Mouse (Mus musculus) layer of hippocampus, adult 2 months (tissue): Measurements from ENCODE around the gene Mapk13. TPM values are rescaled to one million over a fixed set of nuclear protein-coding genes. Genes with fewer than 3 reads are reported as not detected.

Experiments used
- DNase-seq, 2 experiments: peaks; one replicate each; pipeline ENCODE4 v3.0.0; 2022; ENCODE audit warnings: low spot score in 2 of 2
- H3K27ac ChIP-seq: fragments of 200-600 bp; 2 replicates; pipeline ENCODE4 v1.8.1; 2022
- H3K4me3 ChIP-seq: fragments of 200-600 bp; 2 replicates; pipeline ENCODE4 v1.8.1; 2022; ENCODE audit warnings: mild to moderate bottlenecking
- CTCF ChIP-seq: fragments of 200-600 bp; conservative IDR thresholded peaks from 2 replicates; pipeline ENCODE4 v1.8.1; 2022; ENCODE audit warnings: antibody characterized with exemption, mild to moderate bottlenecking, moderate library complexity
- total RNA-seq, 2 experiments: library from RNA; stranded (reverse); gene quantifications; 2 replicates each; pipeline ENCODE4 v1.2.3; 2021

Mapk13 gene
- total RNA-seq, 2 experiments from 2014 or later: 0.59 to 0.66 TPM

GRCm38 (mm10) chr17:28827665-28828231 is 58.7 kb downstream of the Mapk13 start:
- Histone ChIP-seq H3K4me3 (no peak overlapping the region), H3K27ac (0 out of 2 replicates have a peak overlapping the region, but pooled peaks have one; percentile 14)
- TF ChIP-seq CTCF: no peak; the same call in 1 of the 2 replicates
- DNase-seq: no peak

- DNase-seq: no peak
- Histone ChIP-seq H3K4me3 (no peak overlapping the region), H3K27ac (no peak overlapping the region)
- no peak for TF ChIP-seq CTCF
Observed at GRCm38 (mm10) chr17:28829120-28829519, 60.0 kb downstream of the Mapk13 start.

Other genes with a start within 250 kb of the Mapk13 start
- gene Armc12, start 238.5 kb upstream of the Mapk13 start, total RNA-seq: not detected
- not detected for gene Clpsl2, start 219.9 kb upstream of the Mapk13 start, total RNA-seq
- gene Clps, start 208.5 kb upstream of the Mapk13 start, total RNA-seq: not detected
- gene Lhfpl5, start 193.7 kb upstream of the Mapk13 start, total RNA-seq: 1 to 10 TPM; 3.7 to 5.4 TPM
- gene Srpk1, start 146.6 kb upstream of the Mapk13 start, total RNA-seq: 10 to 100 TPM; 79.5 to 87.7 TPM
- gene Slc26a8, start 79.1 kb upstream of the Mapk13 start, total RNA-seq: 1 to 10 TPM; 6.3 to 6.9 TPM
- 10 to 100 TPM; 70.6 to 82.7 TPM for gene Mapk14, start 78.0 kb upstream of the Mapk13 start, total RNA-seq
- 1 to 10 TPM; 2.7 to 5.5 TPM for gene AC170998.1, start 43.2 kb upstream of the Mapk13 start, total RNA-seq
- 10 to 100 TPM; 43.4 to 44.8 TPM for gene Brpf3, start 31.8 kb downstream of the Mapk13 start, total RNA-seq
- under 1 TPM; 0.49 to 0.56 TPM for gene Pnpla1, start 89.1 kb downstream of the Mapk13 start, total RNA-seq
- gene 4930539E08Rik, start 146.0 kb downstream of the Mapk13 start, total RNA-seq: 1 to 10 TPM; 4.0 to 4.1 TPM
- not detected for gene Pxt1, start 174.5 kb downstream of the Mapk13 start, total RNA-seq
- 10 to 100 TPM; 58.7 to 64.4 TPM for gene Kctd20, start 182.7 kb downstream of the Mapk13 start, total RNA-seq
- gene Stk38, start 238.7 kb downstream of the Mapk13 start, total RNA-seq: 10 to 100 TPM; 50.4 to 65.6 TPM